Mouse (Mus musculus): Measurements from ENCODE around the gene Mia3. TPM values are rescaled to one million over a fixed set of nuclear protein-coding genes. Genes with fewer than 3 reads are reported as not detected.

The Mia3 gene
- total RNA-seq, 1 experiment from 2014 or later: 109 TPM

DNA sequence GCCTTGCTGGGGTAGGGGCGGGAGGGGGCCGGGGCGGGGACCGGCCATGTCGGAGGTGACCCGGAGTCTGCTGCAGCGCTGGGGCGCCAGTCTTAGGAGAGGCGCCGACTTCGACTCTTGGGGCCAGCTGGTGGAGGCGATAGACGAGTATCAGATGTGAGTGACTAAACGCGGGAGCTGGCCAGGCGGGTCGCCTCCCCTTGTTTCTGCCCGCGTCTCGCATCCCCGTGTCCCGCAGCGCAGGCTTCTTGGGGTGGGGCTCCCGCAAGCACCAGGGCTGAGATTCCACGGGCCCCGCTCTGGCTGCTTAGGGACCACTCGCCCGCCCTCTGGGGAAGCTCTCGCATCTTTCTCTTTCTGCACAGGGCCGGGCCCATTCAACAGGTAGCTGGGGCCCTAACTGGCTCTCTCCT lies 71.9 kb downstream of the Mia3 start:
- ATAC-seq (replicated peaks in 1 of 2; ENCODE audit: insufficient read depth in 1 of 2, low FRiP score in 2 of 2, low TSS enrichment in 1 of 2, low read depth in 1 of 2, poor library complexity in 2 of 2, severe bottlenecking in 2 of 2): no peak; a peak in 1 of 4 replicates

GRCm38 (mm10) chr1:183296877-183297383 lies 72.4 kb downstream of the Mia3 start, which contains the start of gene Brox:
Gene Brox, minus strand, starts transcription at chr1:183297269.
- ATAC-seq (replicated peaks in 1 of 2; ENCODE audit: insufficient read depth in 1 of 2, low FRiP score in 2 of 2, low TSS enrichment in 1 of 2, low read depth in 1 of 2, poor library complexity in 2 of 2, severe bottlenecking in 2 of 2): peak; percentile 50 to 79

- peak in 1 of 2 experiments; percentile 25; a peak in 1 of 4 replicates for ATAC-seq (replicated peaks in 1 of 2; ENCODE audit: insufficient read depth in 1 of 2, low FRiP score in 2 of 2, low TSS enrichment in 1 of 2, low read depth in 1 of 2, poor library complexity in 2 of 2, severe bottlenecking in 2 of 2)
Observed at GRCm38 (mm10) chr1:183296465-183296864, 72.9 kb downstream of the Mia3 start, which contains the start of gene Aida. Gene Aida, plus strand, starts transcription at chr1:183296590.

DNA sequence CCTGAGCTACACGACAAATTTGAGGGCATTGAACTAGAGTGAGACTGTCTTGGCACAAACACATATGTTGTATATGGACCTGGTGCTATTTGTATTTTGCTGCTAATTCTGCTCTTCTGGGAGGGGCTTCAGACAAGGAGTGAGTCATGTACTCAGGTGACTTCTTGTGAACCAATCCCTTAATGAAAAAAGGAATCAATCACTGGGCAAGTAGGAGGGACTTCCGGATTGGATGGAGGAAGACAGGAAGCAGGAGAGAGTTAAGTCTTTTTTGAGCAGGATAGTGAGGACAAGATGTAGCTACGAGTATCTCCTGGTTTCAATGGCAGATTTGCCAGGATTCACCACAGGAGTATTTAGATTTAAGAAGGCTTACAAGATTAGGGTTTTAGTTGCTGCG lies 79.8 kb downstream of the Mia3 start:
- ATAC-seq (replicated peaks in 1 of 2; ENCODE audit: insufficient read depth in 1 of 2, low FRiP score in 2 of 2, low TSS enrichment in 1 of 2, low read depth in 1 of 2, poor library complexity in 2 of 2, severe bottlenecking in 2 of 2): no peak

DNA sequence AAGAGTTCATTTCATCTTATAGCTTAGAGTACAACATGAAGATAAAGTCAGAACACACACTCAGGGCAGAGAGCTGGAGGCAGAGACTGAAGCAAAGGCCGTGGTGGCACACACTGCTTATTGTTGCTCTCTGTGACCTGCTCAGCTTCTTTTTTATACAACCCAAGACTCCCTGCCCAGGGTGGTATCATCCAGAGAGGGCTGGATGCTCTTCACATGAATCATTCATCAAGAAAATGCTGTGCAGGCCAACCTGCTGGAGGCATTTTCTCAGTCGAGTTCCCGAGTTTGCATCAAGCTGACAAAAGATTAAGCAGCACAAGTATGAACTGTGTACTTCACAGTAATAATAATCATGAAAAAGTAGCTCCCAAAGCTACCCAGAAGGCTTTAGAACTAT lies 81.0 kb downstream of the Mia3 start:
- ATAC-seq (replicated peaks in 1 of 2; ENCODE audit: insufficient read depth in 1 of 2, low FRiP score in 2 of 2, low TSS enrichment in 1 of 2, low read depth in 1 of 2, poor library complexity in 2 of 2, severe bottlenecking in 2 of 2): no peak

Other genes starting within 250 kb of the Mia3 start
- gene Disp1, start 148.0 kb downstream of the Mia3 start, total RNA-seq (2017): 4.9 and 6.9 TPM in 2 replicates
- 60.1 and 85.3 TPM in 2 replicates for gene Aida, start 73.0 kb downstream of the Mia3 start, total RNA-seq (2017)
- 61.1 and 80.3 TPM in 2 replicates for gene Brox, start 72.3 kb downstream of the Mia3 start, total RNA-seq (2017)
- 29.3 and 33.9 TPM in 2 replicates for gene Taf1a, start 19.4 kb upstream of the Mia3 start, total RNA-seq (2017)
- not detected in 2 replicates for gene Hhipl2, start 48.7 kb upstream of the Mia3 start, total RNA-seq (2017)

All from hematopoietic stem cell, adult 5-6 weeks (primary cell).